In genomic region chr11:61930098-61930517, GRCm38 (mm10) we compare ENCODE assay signal across 1 mouse cellular context.
TF ChIP-seq lines count a peak whose summit lies in the region.

TSS of gene Akap10 (minus strand) at chr11:61930252.

TF ChIP-seq in MEL, 35 proteins besides CTCF, POLR2A, EP300 and RAD21 (continued from another document):
- TF ChIP-seq POLR2AphosphoS2 (IDR thresholded peaks at IDR 0.05; ENCODE audit: low read length), result peak; percentile 59; the same call in 1 of the 2 replicates
- TF ChIP-seq ZC3H11A (IDR thresholded peaks at IDR 0.05; ENCODE audit: low read depth, low read length), result no peak
- no peak for TF ChIP-seq SMC3 (IDR thresholded peaks at IDR 0.05; ENCODE audit: low read depth, low read length)
- TF ChIP-seq ZNF384 (IDR thresholded peaks at IDR 0.05; ENCODE audit: low read depth, low read length), result no peak
- peak; percentile 68; the same call in 1 of the 2 replicates for TF ChIP-seq BHLHE40 (IDR thresholded peaks at IDR 0.05; ENCODE audit: borderline replicate concordance, low read depth, low read length)
- no peak; the same call in 1 of the 2 replicates for TF ChIP-seq E2F4 (IDR thresholded peaks at IDR 0.05; ENCODE audit: borderline replicate concordance, low read depth, low read length)
